Mouse (Mus musculus) testis, adult 2 months (tissue): ENCODE measurements around the gene Btbd9. TPM values are rescaled to one million over a fixed set of nuclear protein-coding genes. Genes with fewer than 3 reads are reported as not detected.

Source experiments
- H3K27ac ChIP-seq: fragments of 200-500 bp; 2 replicates; pipeline ENCODE4 v1.5.1; 2012; ENCODE audit warnings: low read depth, low read length; ENCODE audit not compliant: control insufficient read depth, insufficient read depth
- H3K27me3 ChIP-seq: fragments of 200-500 bp; 2 replicates; pipeline ENCODE4 v1.6.1; 2012; ENCODE audit warnings: mild to moderate bottlenecking, low read length, moderate library complexity; ENCODE audit not compliant: control insufficient read depth, insufficient read depth
- H3K36me3 ChIP-seq: fragments of 200-500 bp; 2 replicates; pipeline ENCODE4 v1.6.1; 2012; ENCODE audit warnings: mild to moderate bottlenecking, low read length; ENCODE audit not compliant: control insufficient read depth, insufficient read depth
- H3K4me1 ChIP-seq: fragments of 200-500 bp; 2 replicates; pipeline ENCODE4 v1.6.1; 2012; ENCODE audit warnings: low read length; ENCODE audit not compliant: control insufficient read depth, insufficient read depth
- H3K4me3 ChIP-seq: fragments of 200-500 bp; 2 replicates; pipeline ENCODE4 v1.5.1; 2012; ENCODE audit warnings: low read depth, mild to moderate bottlenecking, low read length, moderate library complexity, mixed read lengths; ENCODE audit not compliant: control insufficient read depth
- CTCF ChIP-seq: fragments of 200-500 bp; IDR thresholded peaks from 2 replicates; pipeline ENCODE4 v1.5.1; 2012; ENCODE audit warnings: low read depth, mild to moderate bottlenecking, inconsistent platforms, low read length, moderate library complexity; ENCODE audit not compliant: control insufficient read depth, insufficient read depth, insufficient replicate concordance
- POLR2A ChIP-seq: fragments of 200-500 bp; IDR thresholded peaks from 2 replicates; pipeline ENCODE4 v1.6.1; 2012; ENCODE audit warnings: low read depth, mild to moderate bottlenecking, inconsistent platforms, low read length, moderate library complexity; ENCODE audit not compliant: control insufficient read depth
- polyA plus RNA-seq: library from polyadenylated mRNA; depleted of rRNA; stranded (reverse); fragments of >200 nt; gene quantifications from 2 replicates; pipeline ENCODE4 v1.2.3, GENCODE M21; 2012

Btbd9 gene
- polyA plus RNA-seq, 1 experiment: 87.1 TPM

DNA sequence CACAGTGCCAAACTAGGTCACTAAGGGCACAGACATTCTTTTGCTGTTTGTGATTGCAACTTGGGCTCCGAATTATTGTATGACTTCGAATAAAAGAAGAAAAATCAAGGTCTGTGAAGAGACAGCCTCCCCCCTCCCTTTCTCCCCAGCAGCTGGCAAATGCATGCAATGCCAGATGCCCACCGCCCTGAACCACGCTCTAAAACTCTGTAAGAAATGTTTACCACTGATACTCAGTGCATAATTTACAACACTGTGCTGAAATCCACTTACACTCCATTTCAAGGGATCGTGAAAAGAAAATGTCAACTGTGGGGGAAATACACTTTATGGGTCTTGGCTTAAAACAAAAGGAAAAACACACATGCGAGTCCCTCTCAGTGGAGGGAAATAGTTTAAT is 313.3 kb downstream of the Btbd9 start:
- Histone ChIP-seq H3K36me3 (no peaks in the 10 kb centered on the region), H3K27ac (no peak overlapping the region), H3K4me3 (no peak overlapping the region), H3K4me1 (no peaks in the 10 kb centered on the region), H3K27me3 (no peaks in the 10 kb centered on the region)
- TF ChIP-seq CTCF (no peak), POLR2A (no peak)

DNA sequence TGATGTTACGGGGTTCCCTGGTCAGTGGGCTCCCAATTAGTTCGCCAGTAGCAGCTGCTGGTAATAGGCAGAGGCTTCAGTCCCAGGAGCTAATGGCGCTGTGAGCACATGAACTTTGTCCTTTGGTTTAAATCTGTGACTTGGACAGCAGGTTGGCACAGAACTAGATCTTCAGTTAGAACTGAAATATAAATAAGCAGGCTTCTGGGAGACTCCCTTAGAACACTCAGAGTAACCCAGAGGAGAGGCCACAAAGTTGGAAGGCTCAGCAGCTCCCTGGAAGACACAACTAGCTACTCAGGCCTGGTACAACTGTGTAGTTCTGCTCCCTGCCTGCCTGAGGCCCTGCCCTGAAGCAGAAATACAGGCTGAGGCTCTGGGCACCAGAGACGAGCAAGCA is 313.8 kb downstream of the Btbd9 start:
- no peaks in the 10 kb centered on the region for H3K4me1 ChIP-seq
- H3K27ac ChIP-seq: no peak overlapping the region
- H3K27me3 ChIP-seq: no peaks in the 10 kb centered on the region
- no peak overlapping the region for H3K4me3 ChIP-seq
- H3K36me3 ChIP-seq: no peaks in the 10 kb centered on the region
- TF ChIP-seq POLR2A: no peak
- no peak for TF ChIP-seq CTCF

DNA sequence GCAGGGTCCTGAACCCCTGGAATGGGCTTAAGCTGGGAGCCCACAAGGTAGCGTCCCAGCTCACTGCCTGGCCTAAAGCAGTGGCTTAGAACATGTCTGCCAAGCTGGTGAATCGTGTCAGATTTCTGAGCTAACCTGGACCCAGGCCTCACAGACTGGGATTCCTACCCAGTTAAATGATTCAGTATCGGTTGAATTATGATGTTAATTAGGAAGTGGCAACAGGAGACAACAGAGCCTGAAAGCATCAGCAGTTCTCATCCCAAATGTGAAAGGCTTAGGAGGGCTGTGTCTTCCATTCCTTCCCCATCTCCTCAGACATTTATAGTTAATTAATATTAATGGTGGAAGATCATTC is 314.3 kb downstream of the Btbd9 start:
- Histone ChIP-seq H3K27me3 (no peaks in the 10 kb centered on the region), H3K4me3 (no peak overlapping the region), H3K4me1 (no peaks in the 10 kb centered on the region), H3K27ac (no peak overlapping the region), H3K36me3 (no peaks in the 10 kb centered on the region)
- TF ChIP-seq POLR2A (no peak), CTCF (no peak)

DNA sequence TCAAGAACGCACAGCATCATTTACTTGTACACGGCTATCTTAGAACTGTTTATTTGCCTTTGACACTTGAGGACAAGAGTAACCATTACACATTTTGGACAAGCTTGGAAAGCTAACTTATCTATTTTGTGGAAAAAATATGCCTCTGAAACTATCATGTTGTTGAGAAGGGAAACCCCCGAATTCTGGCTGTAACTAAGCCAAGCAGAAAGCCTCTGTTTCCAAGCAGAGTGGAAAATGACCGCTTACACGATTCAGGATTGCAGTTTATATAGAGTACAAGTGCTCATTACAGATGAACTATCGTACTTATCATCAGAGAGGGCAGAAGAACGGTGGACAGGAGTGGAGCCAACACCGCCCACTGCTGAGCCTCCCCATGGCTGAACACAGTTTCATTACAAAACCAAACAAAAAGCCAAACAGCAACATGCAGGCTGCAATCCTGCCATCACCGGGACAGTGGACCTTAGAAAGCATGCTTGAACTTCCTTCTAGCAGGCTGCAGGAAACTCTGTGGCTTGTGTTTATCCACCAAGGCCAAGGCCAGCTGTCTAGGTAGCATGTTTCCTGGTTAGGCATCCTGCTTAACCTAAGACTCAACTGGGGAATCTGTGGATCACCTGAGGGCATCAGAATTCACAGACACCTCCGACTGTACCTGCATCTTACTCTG is 314.8 kb downstream of the Btbd9 start:
- H3K36me3 ChIP-seq: no peaks in the 10 kb centered on the region
- TF ChIP-seq CTCF: no peak
- TF ChIP-seq POLR2A: no peak
- H3K4me3 ChIP-seq: no peak overlapping the region
- no peaks in the 10 kb centered on the region for H3K4me1 ChIP-seq
- no peaks in the 10 kb centered on the region for H3K27me3 ChIP-seq
- H3K27ac ChIP-seq: no peak overlapping the region

DNA sequence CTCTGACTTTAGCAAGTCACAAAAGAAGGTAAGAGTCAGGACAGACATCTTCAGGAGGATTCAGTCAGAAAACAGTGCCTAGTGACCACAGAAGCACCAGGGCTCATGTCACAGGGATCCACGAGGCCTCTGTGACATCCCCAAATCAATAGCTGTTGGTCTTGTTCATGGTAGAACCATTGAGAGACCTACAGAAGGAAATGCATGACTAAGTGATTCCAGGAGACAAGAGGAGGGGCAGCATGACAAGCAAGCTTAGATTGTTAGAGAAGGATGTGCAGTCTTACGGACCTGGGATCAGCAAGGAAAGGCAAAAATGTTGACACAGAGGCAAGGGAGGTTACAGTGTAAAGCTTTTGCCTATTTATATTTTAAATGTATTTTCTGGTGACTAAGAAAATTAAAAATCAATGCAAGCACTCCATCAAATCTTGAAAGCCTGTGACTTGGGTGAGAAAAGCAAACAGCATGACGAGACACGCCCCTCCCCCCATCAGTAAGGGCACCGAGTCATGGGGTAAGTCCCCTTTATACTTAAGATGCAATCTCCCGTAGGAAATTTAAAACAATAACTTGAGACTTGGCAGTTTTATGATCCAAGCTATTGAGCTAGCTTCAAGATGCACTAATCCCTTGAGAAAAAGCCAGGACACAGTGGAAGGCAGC is 315.5 kb downstream of the Btbd9 start:
- Histone ChIP-seq H3K4me1 (no peaks in the 10 kb centered on the region), H3K27me3 (no peaks in the 10 kb centered on the region), H3K4me3 (no peak overlapping the region), H3K36me3 (no peaks in the 10 kb centered on the region), H3K27ac (no peak overlapping the region)
- no peak for TF ChIP-seq POLR2A
- TF ChIP-seq CTCF: no peak

DNA sequence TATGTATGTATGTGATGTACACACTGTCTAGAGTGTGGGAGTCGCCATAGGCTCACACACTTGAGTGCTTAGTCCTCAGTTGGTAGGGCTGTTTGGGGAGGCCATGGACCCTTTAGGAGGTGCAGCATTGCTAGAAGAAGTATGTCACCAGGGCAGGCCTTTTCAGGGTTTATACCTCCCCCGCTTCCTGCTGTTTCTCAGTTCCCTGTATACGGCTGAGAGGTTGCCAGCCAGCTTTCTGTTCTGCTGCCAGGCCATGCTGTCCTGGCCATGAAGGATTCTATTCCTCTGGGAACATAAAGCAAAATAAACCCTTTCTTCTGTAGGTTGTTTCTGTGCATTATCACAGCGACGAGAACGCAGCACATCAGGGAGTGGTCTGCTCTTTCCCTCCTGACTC is 316.4 kb downstream of the Btbd9 start:
- TF ChIP-seq CTCF (no peak), POLR2A (no peak)

DNA sequence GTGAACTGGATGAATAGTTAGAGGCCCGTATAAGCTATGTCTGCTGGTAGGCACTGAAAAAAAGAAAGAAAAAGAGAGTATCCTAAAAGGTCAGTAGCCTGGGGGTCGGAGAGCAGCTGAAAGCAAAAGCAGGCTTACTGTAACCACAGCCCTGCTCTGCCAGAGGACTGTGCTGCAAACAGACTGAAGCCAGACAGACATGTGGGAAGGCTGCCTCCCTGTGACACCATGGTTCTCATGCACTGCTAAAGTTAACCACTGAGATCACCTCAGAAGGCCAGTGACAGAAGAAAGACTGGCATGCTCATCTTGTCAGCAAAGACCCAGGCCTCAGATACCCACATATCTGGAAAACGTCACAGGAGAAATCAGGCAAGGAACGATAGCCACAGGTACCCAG is 317.8 kb downstream of the Btbd9 start:
- TF ChIP-seq CTCF (no peak), POLR2A (no peak)
- Histone ChIP-seq H3K4me3 (no peak overlapping the region), H3K27me3 (no peaks in the 10 kb centered on the region), H3K27ac (no peak overlapping the region), H3K36me3 (no peaks in the 10 kb centered on the region), H3K4me1 (no peaks in the 10 kb centered on the region)

More for the DNA sequence above, 316.4 kb downstream of the Btbd9 start:
- Histone ChIP-seq H3K36me3 (no peaks in the 10 kb centered on the region), H3K27me3 (no peaks in the 10 kb centered on the region), H3K4me1 (no peaks in the 10 kb centered on the region), H3K4me3 (no peak overlapping the region), H3K27ac (no peak overlapping the region)
